Mouse (Mus musculus) CH12.LX (cell line): ENCODE results near the gene Gm45799. TPM values are rescaled to one million over a fixed set of nuclear protein-coding genes. Genes with fewer than 3 reads are reported as not detected.
A peak's percentile ranks its signal among the peaks of the same experiment; 100 is the strongest.

Experiments used
- DNase-seq: peaks from one replicate; pipeline ENCODE4 v3.0.0-alpha.2; 2013; ENCODE audit errors: extremely low read depth
- H3K27ac ChIP-seq: 2 replicates; pipeline ENCODE4 v1.5.1; 2012; ENCODE audit warnings: low read depth, mild to moderate bottlenecking, control low read depth, moderate library complexity; ENCODE audit not compliant: insufficient read depth
- H3K27me3 ChIP-seq: replicated peaks from 2 replicates; pipeline ENCODE3; 2012; ENCODE audit warnings: inconsistent platforms
- H3K36me3 ChIP-seq, 2 experiments: replicated peaks in 1 of 2; 2 replicates each; pipeline versions ENCODE3 to v1.6.1; 2012; ENCODE audit warnings: inconsistent platforms in 1 of 2, low read length in 1 of 2, mild to moderate bottlenecking in 1 of 2, mixed read lengths in 1 of 2, moderate library complexity in 1 of 2; ENCODE audit not compliant: control insufficient read depth in 1 of 2, insufficient read depth in 1 of 2
- H3K4me1 ChIP-seq, 2 experiments: 2 replicates each; pipeline ENCODE4 v1.6.1; 2012; ENCODE audit warnings: inconsistent platforms in 1 of 2, moderate library complexity in 1 of 2; ENCODE audit not compliant: insufficient read depth in 2 of 2, control insufficient read depth in 1 of 2
- H3K4me2 ChIP-seq: 2 replicates; pipeline ENCODE4 v1.6.1; 2012; ENCODE audit warnings: low read depth, mild to moderate bottlenecking, control low read depth; ENCODE audit not compliant: poor library complexity, insufficient read depth, severe bottlenecking
- H3K4me3 ChIP-seq, 3 experiments: fragments of 150-350 bp in 1 of 3; sonication (generic) in 1 of 3; replicated peaks in 1 of 3; 2 replicates each; pipeline versions ENCODE3 to v1.5.1; 2011 to 2012; ENCODE audit warnings: low read depth in 2 of 3, low read length in 2 of 3, mild to moderate bottlenecking in 2 of 3, moderate library complexity in 2 of 3, control low read depth in 1 of 3, improper control_type of control experiment in 1 of 3, inconsistent platforms in 1 of 3, mixed read lengths in 1 of 3; ENCODE audit not compliant: poor library complexity in 1 of 3
- H3K79me2 ChIP-seq: replicated peaks from 2 replicates; pipeline ENCODE4 v1.6.1; 2012; ENCODE audit warnings: mild to moderate bottlenecking, moderate library complexity; ENCODE audit not compliant: control insufficient read depth, poor library complexity, insufficient read depth, severe bottlenecking; ENCODE audit errors: extremely low read depth
- H3K9ac ChIP-seq: 2 replicates; pipeline ENCODE4 v1.6.1; 2012; ENCODE audit warnings: low read depth, mild to moderate bottlenecking, control low read depth, moderate library complexity; ENCODE audit not compliant: insufficient read depth
- H3K9me3 ChIP-seq: replicated peaks from 2 replicates; pipeline ENCODE3; 2012; ENCODE audit warnings: low read length, inconsistent platforms, mixed read lengths
- BHLHE40 ChIP-seq: IDR thresholded peaks from 2 replicates; pipeline ENCODE4 v1.6.1; 2011; ENCODE audit warnings: mild to moderate bottlenecking, low read depth, low read length, improper control_type of control experiment
- E2F4 ChIP-seq: IDR thresholded peaks from 2 replicates; pipeline ENCODE4 v1.6.1; 2011; ENCODE audit warnings: low read depth, low read length, improper control_type of control experiment; ENCODE audit not compliant: insufficient replicate concordance
- HCFC1 ChIP-seq: IDR thresholded peaks from 2 replicates; pipeline ENCODE4 v1.6.1; 2012; ENCODE audit warnings: low read depth, mild to moderate bottlenecking, inconsistent platforms, low read length, improper control_type of control experiment
- IRF4 ChIP-seq: IDR thresholded peaks from 2 replicates; pipeline ENCODE4 v1.6.1; 2014; ENCODE audit warnings: low read depth, mild to moderate bottlenecking, inconsistent platforms, low read length, improper control_type of control experiment
- KAT2A ChIP-seq: IDR thresholded peaks from 2 replicates; pipeline ENCODE4 v1.6.1; 2012; ENCODE audit warnings: low read length, improper control_type of control experiment, inconsistent platforms; ENCODE audit not compliant: insufficient replicate concordance
- MAX ChIP-seq: IDR thresholded peaks from 2 replicates; pipeline ENCODE4 v1.6.1; 2011; ENCODE audit warnings: low read length, improper control_type of control experiment
- MAZ ChIP-seq: IDR thresholded peaks from 2 replicates; pipeline ENCODE4 v1.6.1; 2012; ENCODE audit warnings: low read depth, mild to moderate bottlenecking, inconsistent platforms, low read length, improper control_type of control experiment, moderate library complexity
- MEF2A ChIP-seq: IDR thresholded peaks from 2 replicates; pipeline ENCODE4 v1.6.1; 2014; ENCODE audit warnings: low read depth, mild to moderate bottlenecking, inconsistent platforms, low read length, improper control_type of control experiment, borderline replicate concordance
- MXI1 ChIP-seq: IDR thresholded peaks from 2 replicates; pipeline ENCODE4 v1.6.1; 2011; ENCODE audit warnings: mild to moderate bottlenecking, low read depth, low read length, improper control_type of control experiment
- NRF1 ChIP-seq: IDR thresholded peaks from 2 replicates; pipeline ENCODE4 v1.6.1; 2014; ENCODE audit warnings: low read depth, mild to moderate bottlenecking, inconsistent platforms, low read length, improper control_type of control experiment, moderate library complexity
- PAX5 ChIP-seq: IDR thresholded peaks from 2 replicates; pipeline ENCODE4 v1.6.1; 2012; ENCODE audit warnings: low read length, inconsistent platforms, mixed read lengths
- POLR2A ChIP-seq: IDR thresholded peaks from 2 replicates; pipeline ENCODE4 v1.6.1; 2011; ENCODE audit warnings: low read depth, mild to moderate bottlenecking, improper control_type of control experiment, low read length
- RCOR1 ChIP-seq: conservative IDR thresholded peaks from 2 replicates; pipeline ENCODE4 v1.6.1; 2012; ENCODE audit warnings: low read depth, mild to moderate bottlenecking, inconsistent platforms, low read length, improper control_type of control experiment
- SIN3A ChIP-seq: IDR thresholded peaks from 2 replicates; pipeline ENCODE4 v1.6.1; 2012; ENCODE audit warnings: low read length, improper control_type of control experiment, inconsistent platforms
- SMC3 ChIP-seq: IDR thresholded peaks from 2 replicates; pipeline ENCODE4 v1.6.1; 2011; ENCODE audit warnings: low read depth, low read length, improper control_type of control experiment
- TCF12 ChIP-seq: IDR thresholded peaks from 2 replicates; pipeline ENCODE4 v1.6.1; 2014; ENCODE audit warnings: low read depth, mild to moderate bottlenecking, inconsistent platforms, low read length, improper control_type of control experiment
- USF2 ChIP-seq: conservative IDR thresholded peaks from 2 replicates; pipeline ENCODE4 v1.6.1; 2011; ENCODE audit warnings: low read depth, low read length, improper control_type of control experiment
- dilution Hi-C: fragments of 300-500 bp; cut with MboI; formaldehyde crosslinking; loops from 2 replicates; pipeline ENCODE4 v1.14.3; 2020; ENCODE audit warnings: low sequenced_read_pairs; ENCODE audit not compliant: extremely low pct_unique_long_range_greater_than_20kb, extremely low pct_ligation_motif_present
- in situ Hi-C: fragments of 300-500 bp; cut with MboI; formaldehyde crosslinking; loops from 3 replicates; pipeline ENCODE4 v1.14.3; 2019; ENCODE audit warnings: low sequenced_read_pairs, low pct_ligation_motif_present, low pct_unique_long_range_greater_than_20kb, mixed read lengths
- polyA plus RNA-seq: library from polyadenylated mRNA; unstranded; fragments of >175 nt; gene quantifications from 2 replicates; pipeline ENCODE4 v1.2.1, GENCODE M21; 2012; ENCODE audit warnings: low read depth; ENCODE audit not compliant: insufficient read length
- total RNA-seq, 2 experiments: library from RNA; depleted of rRNA; stranded (reverse); fragments of 300-350 nt in 1 of 2; fragments of >200 nt in 1 of 2; gene quantifications; 2 replicates each; pipeline ENCODE4 v1.2.3; 2012 to 2014

Gene Gm45799
- total and polyA plus RNA-seq, 3 experiments = 51.6 to 54.4 (median 54.0) TPM

DNA sequence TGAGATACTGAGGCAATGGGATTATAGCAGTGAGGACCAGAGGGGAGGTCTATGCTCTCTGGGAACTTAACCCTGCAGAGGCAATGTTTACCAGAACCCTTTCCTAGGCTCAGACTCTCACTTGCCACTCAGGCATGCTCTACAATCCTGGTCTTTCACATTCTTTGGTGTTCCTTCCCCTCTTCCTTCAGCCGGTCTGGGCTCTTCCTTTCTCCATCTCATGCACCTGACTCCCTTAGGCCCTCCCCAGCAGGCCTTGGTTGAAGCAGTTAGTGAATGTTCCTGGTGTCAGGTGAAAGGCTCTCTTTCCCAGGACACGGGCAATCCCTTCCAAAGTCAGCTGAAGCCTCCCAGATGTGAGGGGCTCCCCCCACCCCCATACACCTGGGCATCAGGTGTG, 596 bp upstream of the Gm45799 start, which contains the start of gene Timm10b:
Gene Timm10b, plus strand, starts transcription at position 301 of the 400 bp plus-strand sequence.
- in situ Hi-C loops = loop anchor here (10.0 kb wide), 1 partner anchor 165 kb away; no protein-coding TSS in a partner anchor
- Histone ChIP-seq H3K9ac (peak within 1 kb of the TSS; percentile 79), H3K4me1 (peaks cover 7 to 39% of the 10 kb centered on the region in 2 experiments; a peak in 3 of 4 replicates), H3K27ac (peak within 1 kb of the TSS; percentile 27; the same call in 1 of the 2 replicates), H3K9me3 (no peaks in the 10 kb centered on the region), H3K36me3 (peaks cover 18 to 71% of the 10 kb centered on the region in 2 experiments), H3K4me3 (peak within 1 kb of the TSS; percentile 91 to 99 (median 93)), H3K79me2 (peaks cover 17% of the 10 kb centered on the region; the same call in 1 of the 2 replicates), H3K27me3 (no peaks in the 10 kb centered on the region), H3K4me2 (peak within 1 kb of the TSS; percentile 82)
- DNase-seq = no peak
- TF ChIP-seq IRF4 = no peak
- no peak for TF ChIP-seq USF2
- TF ChIP-seq HCFC1 = no peak
- no peak for TF ChIP-seq POLR2A
- TF ChIP-seq E2F4 = no peak
- dilution Hi-C loops = no loop called here

DNA sequence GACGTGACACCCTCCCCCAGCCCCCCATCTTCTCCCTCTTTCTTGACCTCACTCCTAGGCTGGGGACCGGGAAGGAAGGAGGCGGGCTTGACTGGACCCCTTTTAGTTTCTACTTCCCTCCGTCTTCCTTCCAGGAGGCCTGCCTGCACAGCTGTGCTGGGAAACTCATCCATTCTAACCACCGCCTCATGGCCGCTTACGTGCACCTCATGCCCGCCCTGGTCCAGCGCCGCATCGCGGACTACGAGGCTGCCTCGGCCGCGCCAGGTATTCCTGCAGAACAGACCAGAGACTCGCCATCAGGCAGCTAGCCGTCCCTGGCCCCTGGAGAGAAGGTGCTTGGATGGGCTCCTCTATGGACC, 523 bp downstream of the Gm45799 start:
- Histone ChIP-seq H3K36me3 (peaks cover 18 to 71% of the 10 kb centered on the region in 2 experiments), H3K79me2 (peaks cover 17% of the 10 kb centered on the region; the same call in 1 of the 2 replicates), H3K4me3 (peak overlapping the region; percentile 91 to 99 (median 93)), H3K27ac (peak overlapping the region; percentile 27; the same call in 1 of the 2 replicates), H3K27me3 (no peaks in the 10 kb centered on the region), H3K9ac (peak overlapping the region; percentile 75), H3K9me3 (no peaks in the 10 kb centered on the region), H3K4me1 (peaks cover 7 to 39% of the 10 kb centered on the region in 2 experiments; a peak in 3 of 4 replicates), H3K4me2 (peak overlapping the region; percentile 82)
- no peak for DNase-seq
- in situ Hi-C loops = loop anchor here (10.0 kb wide), 1 partner anchor 164 kb away; no protein-coding TSS in a partner anchor
- dilution Hi-C loops = no loop called here
- no peak for TF ChIP-seq BHLHE40
- no peak for TF ChIP-seq MXI1
- no peak for TF ChIP-seq KAT2A
- TF ChIP-seq PAX5 = no peak
- 0 out of 2 replicates have a peak, but pooled peaks have one; percentile 26 for TF ChIP-seq TCF12
- no peak for TF ChIP-seq NRF1
- no peak for TF ChIP-seq MAX
- no peak for TF ChIP-seq IRF4
- TF ChIP-seq SIN3A = no peak

DNA sequence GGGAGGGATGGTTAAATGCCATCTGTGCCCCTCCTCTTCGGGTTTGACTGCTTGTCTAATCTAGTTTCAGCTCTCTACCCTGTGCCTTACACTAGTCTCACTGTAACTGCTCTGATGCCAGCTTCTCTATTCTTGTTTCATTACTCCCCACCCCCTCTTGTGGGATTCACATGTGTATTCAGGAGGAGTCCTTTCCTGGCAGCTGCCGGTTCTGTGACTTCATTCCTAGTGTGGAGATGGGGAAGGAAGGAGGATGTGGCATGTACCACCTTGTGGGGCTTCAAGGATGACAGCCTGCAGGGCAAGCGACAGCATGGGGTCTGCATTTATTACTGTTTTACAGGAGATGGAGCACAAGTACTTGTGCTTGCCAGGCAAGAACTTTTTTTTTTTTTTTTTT, 1.6 kb downstream of the Gm45799 start:
- Histone ChIP-seq H3K9ac (no peak overlapping the region), H3K9me3 (no peaks in the 10 kb centered on the region), H3K4me1 (peaks cover 7 to 39% of the 10 kb centered on the region in 2 experiments; a peak in 3 of 4 replicates), H3K4me3 (no peak overlapping the region), H3K27me3 (no peaks in the 10 kb centered on the region), H3K27ac (no peak overlapping the region), H3K36me3 (peaks cover 8 to 67% of the 10 kb centered on the region in 2 experiments), H3K79me2 (peaks cover 17% of the 10 kb centered on the region; the same call in 1 of the 2 replicates), H3K4me2 (peak overlapping the region; percentile 82; the same call in 1 of the 2 replicates)
- in situ Hi-C loops (loop anchor here (10.0 kb wide), 1 partner anchor 163 kb away; no protein-coding TSS in a partner anchor), dilution Hi-C loops (no loop called here)
- TF ChIP-seq SMC3 = no peak
- no peak for TF ChIP-seq POLR2A
- TF ChIP-seq E2F4 = no peak
- TF ChIP-seq MAZ = no peak
- no peak for TF ChIP-seq MEF2A
- TF ChIP-seq RCOR1 = no peak
- DNase-seq = no peak
